Mouse (Mus musculus): ENCODE measurements around the gene Epp13. TPM values are rescaled to one million over a fixed set of nuclear protein-coding genes. Genes with fewer than 3 reads are reported as not detected.
"Not testable (repeated sequence)": the region's sequence is repeated elsewhere in the genome, so short reads cannot be mapped to it uniquely, and the experiment has no call there.

Epp13 gene
- total RNA-seq (2021) = not detected
- long read RNA-seq, experiment 1 = 0 reads
- long read RNA-seq, experiment 2, partial matches to known transcripts = 0 of 1 reads
- long read RNA-seq, experiment 2, other reads (novel, unspliced or antisense) = 1 of 1 reads

DNA sequence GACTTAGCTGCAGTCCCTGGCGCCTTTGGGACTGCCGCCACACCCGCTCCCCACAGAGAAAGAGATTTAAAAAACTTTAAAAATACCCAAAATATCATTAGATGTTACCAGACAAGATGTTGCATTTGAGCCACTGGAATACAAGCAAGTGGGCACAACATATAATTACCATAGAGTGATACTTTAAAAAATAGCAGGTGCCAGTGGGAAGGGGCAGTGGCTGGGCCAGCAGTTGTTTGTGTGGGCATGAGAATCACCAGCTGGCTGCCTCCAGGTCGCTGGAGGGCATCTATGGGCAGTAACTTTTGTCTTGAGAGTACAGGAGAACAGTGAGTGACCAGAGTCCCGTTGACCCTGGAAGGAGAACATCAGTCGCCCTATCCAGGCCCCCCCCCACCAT, at the start of gene Epp13:
Gene Epp13, plus strand, starts transcription at position 301 of the 400 bp plus-strand sequence.
- DNase-seq (ENCODE audit: low spot score in 2 of 2) = no peak

DNA sequence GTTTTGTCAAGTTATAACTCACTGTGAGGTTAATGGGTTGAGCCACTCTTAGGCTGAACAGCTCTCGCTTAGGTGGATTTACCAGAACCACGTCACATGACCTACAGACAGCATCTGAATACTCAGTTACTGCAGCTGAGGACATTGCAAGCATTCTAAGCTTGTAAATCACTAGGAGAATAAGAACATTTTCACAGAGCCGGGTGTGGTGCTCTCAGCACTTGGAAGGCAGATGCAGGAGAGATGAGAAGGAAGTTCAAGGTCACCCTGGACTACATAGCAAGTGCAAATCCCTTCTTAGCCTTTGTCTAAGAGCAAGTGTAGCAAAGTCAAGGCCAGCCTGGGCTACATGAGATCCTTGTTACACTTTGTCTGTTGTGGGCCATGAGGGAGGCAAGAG, 48.3 kb upstream of the Epp13 start:
- no peak for DNase-seq (ENCODE audit: low spot score in 2 of 2)

DNA sequence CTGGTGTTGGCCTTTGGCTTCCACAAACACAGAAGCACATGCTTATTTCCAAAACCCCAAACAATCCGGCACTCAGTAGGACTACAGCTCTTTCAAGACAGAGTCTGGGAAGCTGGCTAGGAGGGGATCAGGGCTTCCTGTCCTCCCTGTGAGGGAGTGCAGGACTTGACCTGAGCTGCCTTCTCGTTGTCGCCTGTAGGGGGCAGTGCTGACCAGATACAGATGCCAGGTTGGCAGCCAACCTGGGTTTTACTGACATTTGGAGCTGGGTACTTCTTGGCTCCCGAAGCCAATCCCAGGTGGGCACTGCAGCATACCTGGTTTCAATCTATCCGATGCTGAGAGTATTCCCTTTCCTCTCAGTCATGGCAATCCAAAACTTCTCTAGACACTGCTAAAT, 39.4 kb upstream of the Epp13 start:
- DNase-seq (ENCODE audit: low spot score in 2 of 2) = no peak

GRCm38 (mm10) chr7:6214691-6215090, 37.8 kb upstream of the Epp13 start:
- DNase-seq (ENCODE audit: low spot score in 2 of 2) = not testable (repeated sequence)

DNA sequence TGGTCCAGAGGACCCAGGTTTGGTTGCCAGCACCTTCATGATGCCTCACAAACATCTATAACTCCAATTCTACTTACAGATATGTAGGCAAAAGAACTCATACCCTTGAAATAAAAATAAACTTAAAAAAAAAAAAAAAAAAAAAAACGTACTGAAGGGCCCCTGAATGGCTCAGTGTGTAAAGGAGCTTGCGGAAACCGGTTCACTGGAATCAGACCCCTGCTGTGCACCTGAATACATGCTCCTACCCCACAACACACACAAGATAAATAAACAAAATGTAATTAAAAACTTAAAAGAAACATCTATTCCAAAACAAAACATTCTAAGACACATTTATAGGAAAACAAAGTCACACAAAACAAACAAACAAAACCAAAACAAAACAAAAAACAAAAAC, 32.4 kb upstream of the Epp13 start:
- no peak for DNase-seq (ENCODE audit: low spot score in 2 of 2)

- DNase-seq (ENCODE audit: low spot score in 2 of 2) = no peak
Observed at GRCm38 (mm10) chr7:6221978-6222377, 30.5 kb upstream of the Epp13 start, which contains the start of gene Zscan5b. Zscan5b (plus strand) TSS chr7:6222278.

DNA sequence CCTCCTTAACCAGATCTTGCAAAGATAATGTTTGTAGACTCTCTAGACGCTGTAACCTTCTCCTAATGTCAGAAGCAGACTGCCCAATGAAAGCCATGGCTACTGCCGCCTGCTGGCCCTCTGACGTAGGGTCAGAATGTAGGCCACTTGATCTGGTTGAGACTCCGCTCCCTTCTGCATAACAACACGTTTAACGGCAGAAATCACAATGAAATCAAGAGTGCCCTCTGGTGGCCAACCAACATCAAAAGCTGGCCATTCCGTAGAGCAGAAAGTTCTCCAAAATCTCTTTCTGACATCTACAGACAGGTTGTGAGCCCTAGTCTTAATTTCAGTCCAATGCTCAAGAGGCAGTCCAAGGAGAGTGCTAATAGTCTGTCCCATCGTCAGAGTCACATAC, 24.0 kb upstream of the Epp13 start:
- not testable (repeated sequence) for DNase-seq (ENCODE audit: low spot score in 2 of 2)

- DNase-seq (ENCODE audit: low spot score in 2 of 2) = no peak
Observed at GRCm38 (mm10) chr7:6239787-6240186, 12.7 kb upstream of the Epp13 start.

DNA sequence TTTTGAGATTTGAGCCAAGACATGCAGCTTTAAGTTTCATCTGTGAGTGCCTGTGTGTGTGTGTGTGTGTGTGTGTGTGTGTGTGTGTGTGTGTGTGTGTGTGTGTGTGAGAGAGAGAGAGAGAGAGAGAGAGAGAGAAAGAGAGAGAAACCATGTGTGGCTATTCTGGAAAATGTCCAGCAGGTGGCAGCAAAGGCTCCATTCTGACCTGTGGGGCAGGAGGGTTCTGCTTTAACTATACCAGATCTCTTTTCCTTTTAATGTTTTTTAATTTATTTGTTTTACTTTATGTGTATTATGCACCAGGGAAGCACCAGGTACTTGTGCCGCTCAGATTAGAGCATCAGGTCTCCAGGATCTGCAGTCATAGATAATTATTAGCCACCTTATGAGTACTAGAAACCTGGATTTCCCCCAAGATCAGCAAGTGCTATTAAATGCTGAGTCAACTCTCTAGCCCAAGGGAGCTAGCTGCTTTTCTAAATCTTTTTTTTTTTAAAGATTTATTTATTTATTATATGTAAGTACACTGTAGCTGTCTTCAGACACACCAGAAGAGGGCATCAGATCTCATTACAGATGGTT, 11.6 kb upstream of the Epp13 start:
- DNase-seq (ENCODE audit: low spot score in 2 of 2) = peak in 1 of 2 experiments; percentile 7

DNA sequence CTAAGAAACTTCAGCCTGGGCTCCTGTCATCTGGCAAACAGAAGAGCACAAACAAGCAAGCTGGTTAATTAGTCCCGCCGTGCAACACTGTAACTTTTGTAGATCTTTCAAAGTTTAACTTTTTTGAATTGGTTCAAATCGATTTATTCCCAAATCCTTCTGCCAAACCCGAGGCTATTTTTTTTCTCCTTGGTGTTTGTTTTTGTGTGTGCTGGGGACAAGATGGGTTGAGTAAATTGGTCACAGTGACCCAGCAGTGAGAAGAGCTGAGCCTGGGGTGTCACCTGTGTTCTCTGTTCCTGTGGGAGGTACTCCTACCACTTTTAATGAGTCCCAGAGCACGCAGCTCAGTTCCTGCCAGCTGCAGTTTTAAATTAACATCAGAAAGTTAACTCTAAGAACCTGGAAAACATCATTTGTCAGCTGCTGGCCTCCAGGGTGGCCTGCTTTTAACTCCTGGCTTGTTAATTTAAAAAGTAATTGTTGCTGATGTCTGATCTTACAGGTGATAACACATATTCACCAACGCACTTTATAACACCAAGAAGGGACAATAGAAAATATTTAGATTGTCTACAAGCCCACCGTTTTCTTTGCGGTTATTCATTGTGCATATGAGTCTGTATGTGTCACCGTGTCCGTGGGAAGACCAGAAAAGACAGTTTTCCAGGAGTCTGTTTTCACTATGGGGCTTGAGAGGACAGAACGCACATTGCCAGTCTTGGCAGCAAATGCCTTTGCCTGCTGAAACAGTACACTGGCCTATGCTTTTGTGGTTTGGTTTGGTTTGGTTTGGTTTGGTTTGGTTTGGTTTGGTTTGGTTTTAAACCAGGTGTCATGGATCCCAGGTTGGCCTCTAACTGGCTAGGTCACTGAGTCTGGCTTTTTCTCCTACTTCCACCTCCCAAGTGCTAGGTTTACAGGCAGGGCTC, 7.9 kb upstream of the Epp13 start:
- no peak for DNase-seq (ENCODE audit: low spot score in 2 of 2)

DNA sequence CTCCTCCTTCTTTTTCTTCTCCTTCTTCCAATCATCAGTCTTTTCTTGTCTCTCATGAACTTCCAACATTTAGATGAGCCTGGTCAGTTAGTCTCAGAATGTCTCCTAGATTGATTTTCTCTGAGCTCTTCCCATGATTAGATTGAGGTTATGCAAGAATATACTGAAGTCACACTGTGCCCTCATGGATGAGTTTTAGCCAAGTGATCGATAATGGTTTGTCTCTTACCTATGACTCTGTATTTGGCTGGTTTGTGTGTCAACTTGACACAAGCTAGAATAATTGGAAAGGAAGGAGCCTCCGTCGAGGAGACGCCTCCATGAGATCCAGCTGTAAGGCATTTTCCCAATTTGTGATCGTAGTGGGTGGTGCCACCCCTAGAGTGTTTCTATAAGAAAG, 1.9 kb downstream of the Epp13 start:
- no peak for DNase-seq (ENCODE audit: low spot score in 2 of 2)

DNA sequence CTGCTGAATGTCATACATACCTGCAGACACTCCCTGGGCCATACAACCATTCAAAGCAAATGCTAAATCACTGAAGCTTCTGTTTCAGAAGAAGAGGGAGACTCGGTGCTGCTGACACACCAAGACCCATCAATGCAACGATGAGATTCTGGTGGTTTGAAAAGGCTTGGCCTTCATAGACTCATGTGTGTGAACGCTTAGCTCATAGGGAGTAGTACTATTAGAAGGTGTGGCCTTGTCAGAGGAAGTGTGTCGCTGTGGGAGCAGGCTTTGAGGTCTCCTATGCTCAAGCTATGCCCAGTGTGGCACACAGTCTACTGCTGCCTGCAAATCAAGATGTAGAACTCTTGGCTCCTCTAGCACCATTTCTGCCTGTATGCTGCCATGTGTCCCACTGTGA, 4.9 kb downstream of the Epp13 start:
- DNase-seq (ENCODE audit: low spot score in 2 of 2) = no peak

- no peak for DNase-seq (ENCODE audit: low spot score in 2 of 2)
Observed at GRCm38 (mm10) chr7:6258232-6259220, 6.0 kb downstream of the Epp13 start.

DNA sequence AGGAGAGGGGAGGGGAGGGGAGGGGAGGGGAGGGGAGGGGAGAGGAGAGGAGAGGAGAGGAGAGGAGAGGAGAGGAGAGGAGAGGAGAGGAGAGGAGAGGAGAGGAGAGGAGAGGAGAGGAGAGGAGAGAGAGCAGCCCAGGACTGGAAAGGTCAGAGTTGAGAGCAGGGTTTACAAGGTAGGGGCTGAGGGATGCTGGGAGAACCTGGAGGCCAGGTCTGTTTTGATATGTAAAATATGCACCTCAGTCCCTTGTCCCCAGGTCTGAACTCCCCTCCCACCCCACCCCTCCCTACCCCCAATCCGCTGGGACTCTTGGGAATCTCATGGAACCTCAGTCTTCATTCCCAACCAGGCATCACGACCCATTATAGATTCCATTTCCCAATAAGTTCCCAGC, 7.5 kb downstream of the Epp13 start:
- not testable (repeated sequence) for DNase-seq (ENCODE audit: low spot score in 2 of 2)

DNA sequence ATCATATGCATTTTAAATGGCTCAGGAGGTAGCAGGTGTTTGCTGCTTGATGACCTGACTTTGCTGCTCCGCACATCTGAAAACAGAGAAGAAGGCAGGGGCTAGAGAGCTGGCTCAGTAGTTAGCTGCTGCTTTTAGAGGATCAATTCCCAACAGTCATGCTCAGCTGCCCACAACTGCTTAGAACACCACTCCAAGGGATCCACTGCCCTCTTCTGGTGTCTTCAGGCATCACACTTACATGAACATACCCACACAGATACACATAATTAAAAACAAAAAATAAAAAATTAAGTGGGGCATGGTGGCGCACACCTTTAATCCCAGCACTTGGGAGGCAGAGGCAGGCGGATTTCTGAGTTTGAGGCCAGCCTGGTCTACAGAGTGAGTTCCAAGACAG, 9.6 kb downstream of the Epp13 start:
- DNase-seq (ENCODE audit: low spot score in 2 of 2) = no peak

- DNase-seq (ENCODE audit: low spot score in 2 of 2) = no peak
Observed at GRCm38 (mm10) chr7:6262984-6263383, 10.5 kb downstream of the Epp13 start.

DNA sequence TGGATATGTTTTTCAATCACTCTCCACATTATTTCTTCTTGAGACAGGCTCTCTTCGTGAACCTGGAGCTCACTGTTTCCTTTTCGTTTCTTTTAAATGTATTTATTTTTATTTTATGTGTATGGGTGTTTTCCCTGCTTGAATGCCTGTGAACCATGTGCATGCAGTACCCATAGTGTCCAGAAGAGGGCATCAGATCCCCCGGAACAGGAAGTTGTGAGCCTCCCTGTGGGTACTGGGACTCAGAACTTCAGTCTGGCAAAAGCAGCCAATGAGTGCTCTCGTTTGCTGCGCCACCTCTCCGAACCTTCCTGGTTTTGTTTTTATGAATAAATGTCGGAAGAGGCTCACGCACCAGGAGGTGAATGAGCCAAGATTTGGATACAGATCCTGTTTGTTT, 13.2 kb downstream of the Epp13 start:
- DNase-seq (ENCODE audit: low spot score in 2 of 2) = peak in 1 of 2 experiments; percentile 12

- no peak for DNase-seq (ENCODE audit: low spot score in 2 of 2)
Observed at GRCm38 (mm10) chr7:6277906-6278305, 25.4 kb downstream of the Epp13 start.

GRCm38 (mm10) chr7:6282749-6283148, 30.2 kb downstream of the Epp13 start:
- peak; percentile 31 to 56 for DNase-seq (ENCODE audit: low spot score in 2 of 2)

DNA sequence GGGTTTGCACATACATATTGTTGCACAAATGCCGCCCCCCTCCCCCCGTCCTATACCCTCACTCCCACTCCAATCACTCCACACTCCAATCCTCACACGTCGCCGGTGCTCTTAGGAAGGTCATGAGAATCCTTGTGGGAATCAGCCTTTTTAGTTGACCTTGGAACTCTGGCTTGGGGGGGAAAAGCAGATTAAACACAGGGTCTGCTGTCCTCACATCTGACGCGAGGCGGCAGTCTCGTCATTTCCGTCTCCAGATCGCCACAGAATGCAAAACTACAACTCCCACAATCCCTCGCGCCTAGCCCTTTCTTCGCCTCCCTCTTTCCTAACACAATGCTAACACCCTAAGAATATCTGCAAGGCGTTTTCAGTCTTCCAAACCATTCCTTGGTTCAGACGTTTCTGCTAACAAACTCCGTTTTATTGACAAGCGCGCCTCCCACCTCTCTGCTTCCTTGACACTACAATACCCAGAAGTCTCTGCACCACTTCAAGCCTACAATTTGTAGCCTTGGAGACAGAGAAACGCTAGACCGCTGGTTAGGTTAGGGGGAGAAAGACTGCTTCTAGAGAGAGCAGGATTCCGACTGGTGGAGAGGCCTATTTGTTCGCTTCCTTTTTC, 31.1 kb downstream of the Epp13 start:
- DNase-seq (ENCODE audit: low spot score in 2 of 2) = peak; percentile 22 to 44

Measured in adrenal gland, postnatal 4 days (tissue).